20 mouse cellular contexts compared by ENCODE assay signal in the genomic region with DNA sequence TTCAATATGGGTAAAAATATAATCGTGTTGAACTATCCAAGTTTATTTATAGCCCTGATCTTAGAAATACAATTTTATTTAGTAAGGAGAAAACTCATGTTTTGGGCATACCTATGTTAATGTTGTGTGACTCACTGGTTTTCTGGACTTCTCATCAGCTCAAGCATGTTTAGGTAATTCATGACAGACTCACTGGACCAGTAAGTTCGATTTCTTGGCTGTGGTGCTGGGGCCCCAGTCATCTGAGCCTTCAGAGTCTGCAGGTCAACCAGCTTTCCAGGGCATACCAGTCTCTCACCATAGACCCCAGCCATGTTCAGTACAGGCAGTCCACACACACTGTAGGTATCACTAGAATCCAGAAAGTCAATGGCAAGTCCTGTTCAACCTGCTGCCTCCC.
A peak's percentile ranks its signal among the peaks of the same experiment; 100 is the strongest.
DNase-seq lines count a peak whose midpoint lies in the region; ATAC-seq and TF ChIP-seq lines count a peak whose summit lies in the region.
"Had no signal": no experiment of that assay in that cellular context is flagged by ENCODE, and none has a peak within 500 bp of the region (broad histone marks: within the 10 kb centered on the region; RNA-seq: fewer than 3 reads in every experiment).

No protein-coding gene starts in this region.

- no peak overlapping the region for H3K9ac ChIP-seq in heart, adult 2 months (ENCODE audit: low read depth, low read length)

- H3K4me1 ChIP-seq in heart, adult 2 months (ENCODE audit: control insufficient read depth, insufficient read depth, low read length), result no peaks in the 10 kb centered on the region

- POLR2A ChIA-PET in Patski (lab: Charles Lee), result no interaction called here

- in situ Hi-C loops in Patski (cut with MboI; ENCODE audit: low pct_unique_long_range_greater_than_20kb), result no loop called here

- 50% methylated on average over 2 of the region's 2 CpGs for WGBS in heart, adult 2 months

- TF ChIP-seq EP300 in heart, adult 2 months (IDR thresholded peaks at IDR 0.05; ENCODE audit: insufficient read depth, low read depth, low read length), result no peak

- DNase-seq in heart, adult 11 months, result peak; percentile 23
- DNase-seq in heart, adult 2 months, result no peak
- DNase-seq in layer of hippocampus, adult 2 months (ENCODE audit: low spot score in 2 of 2), result no peak
- no peak for DNase-seq in layer of hippocampus, adult 8-10 months (ENCODE audit: low spot score in 2 of 2)
- peak; percentile 22 for DNase-seq in Patski (ENCODE audit: low read depth, low spot score)
- DNase-seq in thymus, postnatal 36 days, result no peak
- DNase-seq: adrenal gland, adult 8-10 months; adrenal gland, postnatal 10 days; adrenal gland, postnatal 14 days; adrenal gland, postnatal 25 days; adrenal gland, postnatal 36 days; B cell, adult 2 months; cerebellum, adult 11 months; cerebellum, adult 11-12 months; cerebellum, adult 18-20 months; cerebellum, adult 2 months had no signal

- H3K79me2 ChIP-seq in heart, adult 2 months (replicated peaks; ENCODE audit: control insufficient read depth, insufficient read depth, low read length), result no peaks in the 10 kb centered on the region

- CTCF ChIA-PET in Patski (lab: Charles Lee), result no interaction called here

- no peaks in the 10 kb centered on the region for H3K27me3 ChIP-seq in heart, adult 2 months (ENCODE audit: control insufficient read depth, insufficient read depth, low read length)
- no peaks in the 10 kb centered on the region for H3K27me3 ChIP-seq in Patski
- H3K27me3 ChIP-seq: CH12.LX had no signal

- no peak overlapping the region for H3K4me3 ChIP-seq in heart, adult 2 months
- no peak overlapping the region for H3K4me3 ChIP-seq in layer of hippocampus, adult 2 months

- H3K36me3 ChIP-seq in heart, adult 2 months (ENCODE audit: control insufficient read depth, insufficient read depth, low read length), result no peaks in the 10 kb centered on the region
- H3K36me3 ChIP-seq: G1E had no signal

- no peak overlapping the region for H3K27ac ChIP-seq in heart, adult 2 months
- H3K27ac ChIP-seq in layer of hippocampus, adult 2 months, result 0 out of 2 replicates have a peak overlapping the region, but pooled peaks have one; percentile 5

- TF ChIP-seq CTCF in heart, adult 2 months (IDR thresholded peaks at IDR 0.05), result no peak
- TF ChIP-seq CTCF in layer of hippocampus, adult 2 months (conservative IDR thresholded peaks at IDR 0.05), result no peak
- no peak for TF ChIP-seq CTCF in Patski (IDR thresholded peaks at IDR 0.05)

- ATAC-seq in Patski, result peak; percentile 72
- ATAC-seq: activated CD4-positive, CD25-positive, alpha-beta regulatory T cell, adult 4 months; CD4-positive, CD25-positive, alpha-beta regulatory T cell, adult 4 months had no signal

- intact Hi-C loops in heart, adult 2 months (cut with DNase I), result no loop called here

- TF ChIP-seq POLR2A in heart, adult 2 months (IDR thresholded peaks at IDR 0.05; ENCODE audit: insufficient read depth, low read depth, low read length), result no peak

Comparison
In these comparisons a context has a peak if more than half of its experiments do, and no peak if none do; other contexts are left out.
1. DNase-seq: peak in heart, adult 11 months (single experiment) and Patski (single experiment); none in heart, adult 2 months (0 of 2), layer of hippocampus, adult 2 months (0 of 2), layer of hippocampus, adult 8-10 months (0 of 2) and thymus, postnatal 36 days (0 of 2).